Mouse (Mus musculus) urinary bladder, postnatal 36 days (tissue): Measurements from ENCODE around the gene Susd1.

Experiments
- DNase-seq, 2 experiments: peaks; one replicate each; pipeline ENCODE4 v3.0.0; 2022; ENCODE audit warnings: low spot score in 2 of 2, mixed read lengths in 1 of 2

Gene Susd1

GRCm38 (mm10) chr4:59322733-59323132, 115.7 kb downstream of the Susd1 start:
- DNase-seq = no peak

- DNase-seq = no peak
Measured at GRCm38 (mm10) chr4:59322056-59322455, 116.4 kb downstream of the Susd1 start.

GRCm38 (mm10) chr4:59321181-59322008, 117.0 kb downstream of the Susd1 start:
- no peak for DNase-seq

- peak in 1 of 2 experiments; percentile 40 for DNase-seq
Measured at GRCm38 (mm10) chr4:59319136-59319941, 119.1 kb downstream of the Susd1 start.

- no peak for DNase-seq
Measured at GRCm38 (mm10) chr4:59318602-59319001, 119.8 kb downstream of the Susd1 start.

- DNase-seq = no peak
Measured at GRCm38 (mm10) chr4:59315553-59316405, 122.7 kb downstream of the Susd1 start.

- DNase-seq = no peak
Measured at GRCm38 (mm10) chr4:59314939-59315552, 123.4 kb downstream of the Susd1 start.

- no peak for DNase-seq
Measured at GRCm38 (mm10) chr4:59312945-59313344, 125.5 kb downstream of the Susd1 start.

- DNase-seq = no peak
Measured at GRCm38 (mm10) chr4:59310590-59310989, 127.8 kb downstream of the Susd1 start.

GRCm38 (mm10) chr4:59307841-59308589, 130.4 kb downstream of the Susd1 start:
- no peak for DNase-seq

GRCm38 (mm10) chr4:59302387-59302786, 136.0 kb downstream of the Susd1 start:
- no peak for DNase-seq

- DNase-seq = no peak
Measured at GRCm38 (mm10) chr4:59301025-59301815, 137.2 kb downstream of the Susd1 start.

GRCm38 (mm10) chr4:59298719-59299496, 139.5 kb downstream of the Susd1 start:
- DNase-seq = no peak

- DNase-seq = no peak
Measured at GRCm38 (mm10) chr4:59295127-59295526, 143.3 kb downstream of the Susd1 start.

- DNase-seq = no peak
Measured at GRCm38 (mm10) chr4:59294661-59295060, 143.8 kb downstream of the Susd1 start.

- DNase-seq = no peak
Measured at GRCm38 (mm10) chr4:59291914-59292718, 146.3 kb downstream of the Susd1 start.

GRCm38 (mm10) chr4:59290972-59291576, 147.4 kb downstream of the Susd1 start:
- no peak for DNase-seq

- DNase-seq = no peak
Measured at GRCm38 (mm10) chr4:59287103-59287502, 151.3 kb downstream of the Susd1 start.
